Mouse (Mus musculus): Measurements from ENCODE around the gene Ggt7.
A peak's percentile ranks its signal among the peaks of the same experiment; 100 is the strongest.
"Not testable (repeated sequence)": the region's sequence is repeated elsewhere in the genome, so short reads cannot be mapped to it uniquely, and the experiment has no call there.

Gene Ggt7

DNA sequence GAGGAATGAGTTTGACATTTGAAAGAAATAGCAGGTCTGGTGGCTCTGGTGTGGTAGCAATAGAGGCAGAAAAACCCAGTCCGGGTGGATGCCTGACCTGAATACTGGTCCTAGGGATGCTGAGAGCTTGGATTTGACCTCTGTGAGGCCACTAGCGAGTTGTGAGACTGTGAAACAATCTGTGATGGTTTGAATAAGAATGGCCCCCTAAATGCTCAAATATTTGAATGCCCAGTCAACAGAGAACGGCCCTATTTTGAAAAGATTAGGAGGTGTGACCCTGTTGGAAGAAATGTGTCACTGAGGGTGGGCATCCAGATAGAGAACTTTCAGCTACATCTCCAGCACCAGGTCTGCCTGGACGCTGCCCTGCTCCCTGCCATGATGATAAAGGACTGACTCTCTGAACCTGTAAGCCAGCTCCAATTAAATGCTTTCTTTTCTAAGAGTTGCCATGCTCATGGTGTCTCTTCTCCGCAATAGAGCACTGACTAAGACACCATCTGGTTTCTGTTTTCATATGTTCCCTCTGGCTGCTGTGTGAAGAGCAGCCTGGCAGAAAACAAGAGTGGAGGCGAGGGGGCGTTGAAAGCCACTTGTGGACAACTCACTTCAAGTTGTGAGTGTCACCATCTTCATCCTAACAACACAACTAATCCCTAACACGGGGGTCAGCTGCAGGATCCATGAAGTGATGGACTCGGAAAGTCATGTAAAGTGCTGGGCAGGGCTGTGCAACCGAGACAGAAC is 10.1 kb downstream of the Ggt7 start:
- no peak for DNase-seq

DNA sequence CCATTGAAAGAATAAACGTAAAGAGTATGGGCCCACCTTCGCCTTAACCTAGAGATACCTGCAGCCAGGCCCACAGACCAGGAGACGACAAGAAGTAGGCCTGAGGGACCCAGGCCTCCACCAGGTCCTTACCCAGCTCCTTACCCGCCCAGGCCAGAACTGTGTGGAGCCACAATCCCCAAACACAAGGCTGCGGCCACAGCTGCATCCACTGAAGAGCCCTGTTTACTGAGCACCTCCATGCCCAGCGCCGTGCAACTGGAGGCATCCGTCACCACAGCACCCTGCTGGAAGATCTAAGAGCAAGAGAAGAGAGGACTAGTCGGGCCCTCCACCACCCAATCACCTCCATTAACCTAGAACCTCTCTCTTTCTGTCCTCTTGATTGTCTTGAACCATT is 12.2 kb downstream of the Ggt7 start:
- no peak for DNase-seq

DNA sequence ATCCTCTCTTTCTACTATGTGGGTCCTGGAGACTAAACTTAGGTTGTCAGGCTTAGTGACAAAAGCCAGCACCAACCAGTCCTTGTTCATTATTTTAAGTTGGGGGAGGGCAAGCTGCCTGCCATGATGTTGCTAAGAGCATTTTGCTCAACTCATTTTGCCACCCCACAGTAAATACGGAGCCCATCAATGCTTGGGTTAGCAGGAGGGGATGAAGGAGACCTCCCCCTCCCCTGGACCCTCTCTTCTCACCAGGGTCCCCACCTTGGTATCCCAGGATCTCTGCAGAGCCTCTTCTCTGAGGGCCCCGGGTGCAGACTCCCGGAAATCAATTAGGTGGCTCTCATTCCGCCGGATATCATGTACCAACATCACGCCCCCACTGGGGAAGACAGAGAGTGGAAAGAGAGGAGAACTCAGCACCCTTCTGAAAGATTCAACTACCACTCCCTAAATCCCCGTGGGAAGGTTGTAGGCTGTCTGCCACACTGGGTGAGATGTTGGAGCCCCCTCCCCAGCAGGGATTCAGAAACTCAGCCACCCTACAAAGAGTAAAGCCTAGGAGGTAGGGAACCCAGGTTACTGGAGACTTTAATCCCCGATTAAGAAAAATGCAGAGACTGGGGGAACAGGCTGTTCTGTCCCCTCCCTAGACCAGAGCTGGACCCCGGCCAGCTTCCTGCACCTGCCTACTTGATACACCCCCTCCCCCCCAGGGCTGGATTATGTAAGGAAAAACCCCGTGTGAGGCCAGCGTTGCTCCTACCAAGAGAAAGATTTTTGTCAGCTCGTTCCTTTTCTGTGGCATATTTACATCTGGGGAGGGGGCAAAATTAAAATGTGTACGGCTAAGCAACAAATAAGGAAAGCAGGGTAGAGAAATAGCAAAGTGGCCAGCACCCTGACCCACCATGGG is 13.3 kb downstream of the Ggt7 start:
- no peak for DNase-seq

DNA sequence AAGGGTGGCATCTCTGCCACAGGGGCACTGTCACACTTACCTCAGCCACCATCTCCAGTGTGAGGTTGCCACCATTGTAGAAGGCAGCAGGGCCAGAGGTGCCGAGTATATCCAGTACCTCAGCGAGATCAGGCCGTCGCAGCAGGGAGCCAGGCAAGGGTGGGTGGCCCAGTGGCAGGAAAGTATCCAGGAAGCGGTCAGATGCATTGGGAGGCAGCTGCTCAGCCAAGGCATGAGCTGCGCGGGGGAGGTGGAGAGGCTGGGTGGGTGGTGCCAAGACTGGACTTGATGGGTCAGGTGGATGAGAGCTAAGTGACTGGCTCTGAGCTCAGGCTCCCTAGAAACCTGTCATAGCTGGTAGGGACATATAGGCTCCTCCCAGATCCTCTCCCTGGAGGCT is 15.4 kb downstream of the Ggt7 start:
- DNase-seq: no peak

DNA sequence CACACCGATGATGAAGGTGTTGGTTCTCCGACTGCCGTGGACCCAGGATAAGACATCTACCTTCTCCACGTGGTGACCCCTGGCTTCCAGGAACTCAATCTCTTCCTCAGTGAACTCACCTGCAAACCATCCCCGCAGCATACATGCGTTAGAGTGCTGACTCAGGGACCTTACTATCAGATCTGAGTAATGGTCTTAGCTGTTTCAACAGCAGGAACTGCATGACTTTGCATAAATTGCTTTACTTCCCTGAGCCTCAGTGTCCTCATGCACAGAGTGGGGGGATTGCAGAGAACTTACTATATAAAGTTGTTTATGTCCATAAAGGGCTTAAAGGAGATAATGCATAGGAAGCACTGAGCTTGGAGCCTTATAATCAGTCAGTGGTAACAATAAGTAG is 27.0 kb downstream of the Ggt7 start:
- DNase-seq: no peak

DNA sequence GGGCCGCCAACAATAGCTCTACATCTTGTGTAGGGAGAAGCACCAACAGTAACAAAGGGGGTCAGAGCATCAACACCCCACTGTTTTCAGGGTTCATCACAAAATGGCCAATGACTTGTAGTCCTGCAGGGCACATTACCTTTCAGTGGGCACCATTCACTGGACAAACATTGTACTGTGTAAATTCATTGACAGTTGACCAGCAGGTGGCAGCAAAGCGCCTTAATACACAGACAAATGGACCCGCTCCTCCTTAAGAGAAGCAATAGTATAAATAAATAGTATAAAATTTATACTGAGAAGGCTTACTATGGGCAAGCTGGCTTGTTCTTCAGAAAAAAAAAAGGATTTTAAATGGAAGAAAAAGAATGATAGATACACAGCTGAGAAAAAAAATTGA is 36.0 kb downstream of the Ggt7 start:
- peak in 1 of 2 experiments; percentile 22 for DNase-seq

DNA sequence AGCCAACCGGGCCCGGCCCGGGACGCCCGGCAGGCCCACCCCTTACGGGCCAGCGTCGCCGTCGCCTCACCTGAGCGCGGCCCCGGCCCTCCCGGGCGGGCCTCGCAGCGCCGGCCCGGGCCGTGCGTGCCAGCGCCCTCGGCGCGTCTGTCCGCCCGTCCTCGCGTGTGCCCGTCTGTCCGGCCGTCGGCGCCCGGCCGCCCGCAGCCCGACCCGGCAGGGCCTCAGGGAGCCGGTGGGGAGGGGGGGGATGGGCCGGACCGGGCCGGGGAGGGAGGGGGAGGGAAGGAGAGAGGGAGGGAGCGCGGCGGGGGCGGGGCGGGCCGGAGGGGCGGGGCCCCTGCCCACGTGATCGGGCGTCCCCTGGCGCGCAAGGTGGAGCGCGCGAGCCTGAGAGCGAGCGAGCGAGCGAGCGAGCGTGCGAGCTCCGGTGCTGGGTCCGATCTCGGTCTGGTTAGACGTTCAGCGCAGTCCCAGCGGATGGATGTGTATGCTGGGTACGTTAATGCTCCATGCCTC is 44.4 kb downstream of the Ggt7 start, which contains the start of gene Ncoa6:
Ncoa6 (minus strand) TSS at position 325 of the 519 bp plus-strand sequence.
- DNase-seq: peak; percentile 33 to 35

DNA sequence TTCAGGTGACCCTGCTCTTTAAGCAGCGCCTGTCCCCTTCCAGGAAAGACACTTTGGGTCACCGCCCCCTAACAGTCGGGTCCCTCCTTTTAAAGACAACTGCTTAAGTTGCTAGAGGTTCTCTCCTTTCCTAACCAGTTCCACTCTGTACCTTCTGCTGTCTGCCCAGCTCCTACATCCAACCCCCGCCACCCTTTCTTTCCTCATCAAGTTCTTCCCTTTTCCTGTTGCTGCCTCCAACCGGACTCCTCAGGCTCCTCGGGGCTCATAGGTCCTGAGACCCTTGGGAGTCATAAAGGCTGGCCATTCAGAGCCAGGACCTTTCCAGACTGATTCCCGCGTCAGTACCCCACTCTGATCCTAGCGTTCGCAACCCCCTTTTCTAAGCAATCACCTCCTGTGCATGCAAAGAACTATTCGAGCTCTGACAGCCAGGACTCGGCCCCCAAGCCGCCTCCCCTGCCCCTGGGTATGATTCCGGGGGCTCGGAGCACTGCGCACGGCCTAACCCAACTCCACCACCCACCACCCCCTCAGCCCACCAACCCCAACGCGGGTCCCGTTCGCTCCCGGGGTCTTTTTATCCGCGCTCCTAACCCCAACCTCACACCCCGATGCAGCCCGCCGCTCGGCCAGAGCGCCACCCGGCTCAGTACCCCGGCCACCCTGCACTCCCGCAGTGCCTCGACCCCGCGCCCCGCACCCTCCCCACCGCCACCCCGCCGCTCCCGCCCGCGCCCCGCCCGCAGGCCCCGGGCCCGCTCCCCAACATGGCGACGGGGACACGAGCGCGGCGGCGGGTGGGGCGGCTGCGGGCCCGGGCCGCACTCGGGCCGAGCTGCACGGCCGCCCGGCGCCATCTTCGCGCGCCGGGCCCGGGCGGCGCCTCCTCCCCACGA is 45.1 kb downstream of the Ggt7 start:
- DNase-seq: peak; percentile 11 to 17

DNA sequence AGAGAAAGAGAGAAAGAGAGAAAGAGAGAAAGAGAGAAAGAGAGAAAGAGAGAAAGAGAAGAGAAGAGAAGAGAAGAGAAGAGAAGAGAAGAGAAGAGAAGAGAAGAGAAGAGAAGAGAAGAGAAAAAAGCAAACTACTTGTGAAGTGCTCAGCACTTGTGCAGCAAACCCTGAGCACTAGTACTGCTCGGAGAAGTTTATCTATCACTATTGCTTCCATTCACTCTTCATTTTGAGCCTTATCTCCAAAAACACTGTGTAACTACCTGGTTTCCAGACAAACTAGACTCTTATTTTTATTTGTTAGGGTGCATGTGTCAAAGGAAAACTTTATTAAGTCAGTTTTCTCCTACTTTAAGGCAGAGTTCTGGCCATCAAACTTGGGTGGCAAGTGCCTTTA is 51.2 kb downstream of the Ggt7 start:
- no peak for DNase-seq

DNA sequence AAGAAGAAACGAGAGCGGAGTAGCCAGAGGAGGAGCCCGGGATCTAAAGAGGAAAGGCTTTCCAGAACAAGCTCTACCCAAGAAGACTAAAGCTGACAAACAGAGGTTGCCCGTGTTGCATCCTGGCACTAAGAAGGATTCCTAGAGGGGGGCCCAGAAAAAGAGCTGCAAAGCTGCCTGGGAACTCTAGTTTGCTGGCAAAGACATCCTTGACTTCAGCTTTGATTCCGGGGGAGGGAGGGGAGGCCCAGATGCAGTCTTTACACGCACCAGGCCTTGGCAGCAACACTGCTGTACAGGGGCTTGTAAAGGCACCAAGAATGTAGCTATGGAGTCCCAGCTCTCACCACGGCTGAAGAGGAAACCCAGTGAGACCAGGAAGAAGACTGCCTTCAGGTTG is 64.4 kb downstream of the Ggt7 start:
- no peak for DNase-seq

DNA sequence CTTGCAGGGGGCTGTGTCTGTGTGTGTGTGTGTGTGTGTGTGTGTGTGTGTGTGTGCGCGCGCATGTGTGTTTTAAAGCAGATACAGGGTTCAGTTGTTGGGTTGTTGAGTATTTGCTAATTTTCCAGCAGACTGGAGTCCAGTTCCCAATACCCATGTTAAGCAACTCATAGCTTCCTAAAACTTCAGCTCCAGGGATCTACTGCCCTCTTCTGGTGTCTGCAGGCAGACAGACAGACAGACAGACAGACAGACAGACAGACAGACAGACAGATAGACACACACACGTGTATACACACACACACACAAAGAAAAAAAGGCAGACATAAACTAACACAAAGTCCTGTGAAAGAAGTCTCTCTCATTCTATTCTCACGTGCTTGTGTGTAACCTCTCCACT is 66.8 kb downstream of the Ggt7 start:
- DNase-seq: no peak

DNA sequence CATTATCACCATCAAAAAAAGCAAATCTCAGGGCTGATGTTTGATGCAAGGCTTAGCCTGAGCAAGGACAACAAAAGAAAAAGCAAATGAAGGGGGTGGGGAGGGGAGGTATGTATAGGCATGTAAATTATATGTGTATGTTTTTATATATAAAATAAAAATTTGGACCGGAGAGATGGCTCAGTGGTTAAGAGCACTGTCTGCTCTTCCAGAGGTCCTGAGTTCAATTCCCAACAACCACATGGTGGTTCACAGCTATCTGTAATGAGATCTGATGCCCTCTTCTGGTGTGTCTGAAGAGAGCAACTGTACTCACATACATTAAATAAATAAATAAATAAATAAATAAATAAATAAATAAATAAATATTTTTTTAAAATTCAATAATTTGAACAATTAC is 70.1 kb downstream of the Ggt7 start:
- DNase-seq: not testable (repeated sequence)

DNA sequence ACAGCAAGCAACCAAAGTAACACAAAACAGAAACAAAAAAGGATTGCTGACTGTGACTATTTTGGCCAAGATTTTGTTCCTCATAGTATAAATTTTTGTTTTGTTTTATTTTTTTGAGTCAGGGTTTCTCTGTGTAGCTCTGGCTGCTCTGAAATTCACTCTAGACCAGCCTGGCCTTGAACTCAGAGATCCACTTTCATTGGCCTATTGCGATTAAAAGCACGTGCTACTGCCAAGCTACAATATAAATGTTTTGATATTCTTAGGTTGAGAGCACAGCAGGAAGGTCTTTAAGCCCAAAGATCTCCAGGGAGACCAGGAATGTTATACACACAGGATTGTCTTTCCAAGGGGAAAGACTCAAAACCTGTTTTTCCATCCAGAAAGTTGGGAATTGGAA is 74.6 kb downstream of the Ggt7 start:
- no peak for DNase-seq

DNA sequence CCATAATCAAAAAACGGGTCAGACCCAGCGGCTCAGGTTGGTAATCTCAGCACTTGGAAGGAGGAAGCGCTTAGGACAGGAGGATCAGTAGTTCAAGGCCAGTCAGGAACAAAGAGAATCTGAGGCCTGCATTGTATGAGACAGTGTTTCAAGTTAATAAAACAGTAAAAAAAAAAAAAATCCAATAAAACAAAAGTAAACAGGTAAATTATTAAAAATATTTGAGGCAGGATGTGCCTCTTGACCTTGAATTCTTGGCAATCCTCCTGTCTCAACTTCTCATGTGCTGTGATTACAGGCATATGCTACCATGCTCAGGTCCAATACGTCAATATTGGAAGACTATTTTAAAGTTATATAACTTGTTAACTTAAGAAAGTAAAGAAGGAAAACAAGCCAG is 75.1 kb downstream of the Ggt7 start:
- no peak for DNase-seq
